Comparison of ENCODE assay signal across 8 mouse cellular contexts in genomic region chr10:91228924-91229517, GRCm38 (mm10). TPM values are rescaled to one million over a fixed set of nuclear protein-coding genes. Genes with fewer than 3 reads are reported as not detected.
A peak's percentile ranks its signal among the peaks of the same experiment; 100 is the strongest.
DNase-seq lines count a peak whose midpoint lies in the region; ATAC-seq and TF ChIP-seq lines count a peak whose summit lies in the region.

No protein-coding gene starts in this region.

- intact Hi-C loops in heart, postnatal 14 days (cut with DNase I), result no loop called here

- DNase-seq in heart, postnatal 14 days, result no peak
- no peak for DNase-seq in Patski (ENCODE audit: low read depth, low spot score)
- no peak for DNase-seq in embryo, embryonic 9.5 days (ENCODE audit: extremely low spot score)
- no peak for DNase-seq in natural killer cell, adult 2 months (ENCODE audit: low spot score in 2 of 2)
- no peak for DNase-seq in cerebellum, adult 8-10 months

- H3K4me1 ChIP-seq in heart, embryonic 13.5 days, result peaks cover 30% of the 10 kb centered on the region
- peaks cover 12% of the 10 kb centered on the region for H3K4me1 ChIP-seq in forebrain, embryonic 15.5 days
- H3K4me1 ChIP-seq in limb, embryonic 15.5 days, result peaks cover 26% of the 10 kb centered on the region

- ATAC-seq in heart, embryonic 13.5 days (ENCODE audit: extremely low read depth, insufficient number of reproducible peaks, low FRiP score, low TSS enrichment), result no peak
- peak; percentile 8 for ATAC-seq in Patski
- ATAC-seq in forebrain, embryonic 15.5 days (replicated peaks), result no peak
- ATAC-seq in limb, embryonic 15.5 days (ENCODE audit: insufficient number of reproducible peaks, low FRiP score, low TSS enrichment, low read depth), result no peak

- H3K36me3 ChIP-seq in heart, embryonic 13.5 days, result no peaks in the 10 kb centered on the region
- H3K36me3 ChIP-seq in forebrain, embryonic 15.5 days, result no peaks in the 10 kb centered on the region
- H3K36me3 ChIP-seq in limb, embryonic 15.5 days, result no peaks in the 10 kb centered on the region

- POLR2A ChIA-PET in Patski (lab: Charles Lee), result no interaction called here

- H3K4me3 ChIP-seq in heart, embryonic 13.5 days, result no peak overlapping the region
- 0 out of 2 replicates have a peak overlapping the region, but pooled peaks have one; percentile 17 for H3K4me3 ChIP-seq in forebrain, embryonic 15.5 days
- no peak overlapping the region for H3K4me3 ChIP-seq in limb, embryonic 15.5 days

- H3K9ac ChIP-seq in heart, embryonic 13.5 days, result no peak overlapping the region
- H3K9ac ChIP-seq in forebrain, embryonic 15.5 days (replicated peaks), result no peak overlapping the region; the same call in 1 of the 2 replicates
- H3K9ac ChIP-seq in limb, embryonic 15.5 days, result no peak overlapping the region

- no peak for TF ChIP-seq CTCF in Patski (IDR thresholded peaks at IDR 0.05)

- no peaks in the 10 kb centered on the region for H3K9me3 ChIP-seq in heart, embryonic 13.5 days
- H3K9me3 ChIP-seq in forebrain, embryonic 15.5 days, result no peaks in the 10 kb centered on the region
- H3K9me3 ChIP-seq in limb, embryonic 15.5 days, result no peaks in the 10 kb centered on the region

- CTCF ChIA-PET in Patski (lab: Charles Lee), result interaction anchor here (0.8 to 2.2 kb wide), 4 partner anchors 9 to 46 kb away, joined by 3 to 6 read pairs (median 4); no protein-coding TSS in a partner anchor

- WGBS in heart, embryonic 13.5 days, result 66% methylated on average over 6 of the region's 6 CpGs
- 49% methylated on average over 6 of the region's 6 CpGs for WGBS in forebrain, embryonic 15.5 days
- WGBS in limb, embryonic 15.5 days, result 31% methylated on average over 6 of the region's 6 CpGs

- in situ Hi-C loops in Patski (cut with MboI; ENCODE audit: low pct_unique_long_range_greater_than_20kb), result no loop called here

- peak overlapping the region; percentile 66 for H3K27ac ChIP-seq in heart, embryonic 13.5 days (replicated peaks)
- peak overlapping the region; percentile 55 for H3K27ac ChIP-seq in forebrain, embryonic 15.5 days (replicated peaks)
- H3K27ac ChIP-seq in limb, embryonic 15.5 days, result peak overlapping the region; percentile 81

- no peaks in the 10 kb centered on the region for H3K27me3 ChIP-seq in heart, embryonic 13.5 days (replicated peaks)
- no peaks in the 10 kb centered on the region for H3K27me3 ChIP-seq in Patski
- no peaks in the 10 kb centered on the region for H3K27me3 ChIP-seq in forebrain, embryonic 15.5 days
- H3K27me3 ChIP-seq in limb, embryonic 15.5 days, result no peaks in the 10 kb centered on the region

- H3K4me2 ChIP-seq in heart, embryonic 13.5 days, result peak overlapping the region; percentile 23
- peak overlapping the region; percentile 35 for H3K4me2 ChIP-seq in forebrain, embryonic 15.5 days (replicated peaks)
- peak overlapping the region; percentile 31; the same call in 1 of the 2 replicates for H3K4me2 ChIP-seq in limb, embryonic 15.5 days

RNA-seq across cellular contexts. Expression of gene Tmpo, which starts 47.9 kb away (rescaled TPM):
- polyA plus RNA-seq in heart, embryonic 13.5 days (2015; fragmentation: Nextera tagmentation; extraction: Ambion mirVana), result 128 and 129 TPM in 2 replicates
- total RNA-seq in heart, postnatal 14 days (2021), result 10 to 100 TPM; 54.4 to 60.4 TPM
- 160 TPM for polyA plus RNA-seq in Patski (2021)
- 191 and 194 TPM in 2 replicates for polyA plus RNA-seq in forebrain, embryonic 15.5 days (2015; fragmentation: Nextera tagmentation; extraction: Ambion mirVana)
- polyA plus RNA-seq in limb, embryonic 15.5 days (2015; fragmentation: Nextera tagmentation; extraction: Ambion mirVana), result 162 and 201 TPM in 2 replicates
